Mouse (Mus musculus): ENCODE measurements around the gene Epha2.
A peak's percentile ranks its signal among the peaks of the same experiment; 100 is the strongest.

Gene Epha2

DNA sequence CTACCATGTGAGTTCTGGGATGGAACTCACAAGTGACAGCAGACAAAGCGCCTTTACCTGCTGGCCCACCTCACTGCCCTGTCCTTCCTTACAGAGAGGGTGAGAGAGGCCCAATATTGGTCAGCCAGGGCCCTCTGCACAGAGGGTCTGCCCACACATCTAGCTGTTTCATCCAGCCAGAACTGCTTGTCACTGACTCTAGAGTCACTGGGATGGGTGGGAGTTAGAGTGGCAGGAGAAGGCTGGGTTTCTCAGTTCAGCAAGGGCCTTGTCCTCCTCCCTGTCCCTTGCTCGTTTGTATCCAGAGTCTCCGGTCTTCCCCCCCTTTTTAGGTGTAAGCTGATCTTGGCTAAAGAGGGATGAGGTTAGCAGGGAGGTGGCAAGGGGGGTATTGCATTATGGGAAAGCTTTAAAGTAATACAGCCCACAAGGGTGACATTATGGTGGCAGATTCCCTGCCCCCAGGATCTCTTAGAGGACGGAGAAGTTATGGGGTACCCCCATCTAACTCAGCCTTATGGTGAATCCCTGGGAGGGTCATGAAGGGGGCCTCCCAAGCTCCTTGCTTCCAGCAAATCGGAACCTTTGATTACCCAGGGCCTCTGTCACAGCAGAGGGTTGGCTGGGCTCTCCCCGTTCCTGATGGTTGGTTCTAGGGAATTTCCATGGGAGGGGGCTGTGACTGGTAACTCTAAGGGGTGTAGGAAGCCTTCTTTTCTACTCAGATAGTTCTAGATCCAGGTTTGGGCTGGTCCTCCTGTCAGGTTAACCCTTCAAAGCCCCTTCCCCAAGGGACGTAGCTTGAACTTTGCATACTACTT, 2.6 kb downstream of the Epha2 start:
- no peak for DNase-seq (ENCODE audit: low read depth, low spot score)

DNA sequence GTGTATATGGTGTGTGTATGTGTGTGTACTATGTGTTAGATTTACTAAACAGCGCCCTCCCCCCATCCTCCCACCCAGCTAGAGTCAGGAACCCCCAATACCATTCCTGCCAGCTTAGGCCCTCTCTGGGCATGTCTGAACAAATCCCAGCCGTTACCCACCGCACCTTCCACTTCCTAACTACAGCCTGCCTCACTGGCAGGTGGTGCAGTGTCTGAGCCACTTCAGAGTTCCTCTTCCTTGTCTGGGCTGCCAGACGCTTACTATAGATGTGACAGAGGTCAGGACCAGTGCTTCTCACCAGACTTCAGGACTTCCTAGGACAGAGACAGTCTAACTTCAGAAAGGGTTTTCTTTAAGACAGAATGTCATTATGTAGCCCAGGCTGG, 3.2 kb downstream of the Epha2 start:
- no peak for DNase-seq (ENCODE audit: low read depth, low spot score)

DNA sequence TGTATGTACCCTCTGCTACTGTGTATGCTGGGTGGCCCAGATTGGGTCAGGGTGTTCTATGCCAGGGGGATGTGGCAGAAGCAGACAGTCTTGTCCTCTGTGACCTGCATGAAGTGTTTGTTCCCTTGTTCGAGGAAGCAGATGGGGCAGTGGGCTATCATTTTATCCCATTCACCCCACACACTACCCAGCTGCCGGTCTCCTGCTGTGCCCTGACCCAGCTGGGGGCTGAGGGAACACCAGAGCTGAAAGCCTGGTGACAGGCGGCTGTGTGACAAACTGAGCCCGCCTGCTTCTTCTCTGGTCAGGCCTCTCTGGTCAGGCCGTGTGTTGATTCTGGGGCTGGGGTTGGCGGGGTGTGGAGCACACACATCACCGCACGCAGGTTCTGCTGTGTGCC, 5.0 kb downstream of the Epha2 start:
- DNase-seq (ENCODE audit: low read depth, low spot score): no peak

DNA sequence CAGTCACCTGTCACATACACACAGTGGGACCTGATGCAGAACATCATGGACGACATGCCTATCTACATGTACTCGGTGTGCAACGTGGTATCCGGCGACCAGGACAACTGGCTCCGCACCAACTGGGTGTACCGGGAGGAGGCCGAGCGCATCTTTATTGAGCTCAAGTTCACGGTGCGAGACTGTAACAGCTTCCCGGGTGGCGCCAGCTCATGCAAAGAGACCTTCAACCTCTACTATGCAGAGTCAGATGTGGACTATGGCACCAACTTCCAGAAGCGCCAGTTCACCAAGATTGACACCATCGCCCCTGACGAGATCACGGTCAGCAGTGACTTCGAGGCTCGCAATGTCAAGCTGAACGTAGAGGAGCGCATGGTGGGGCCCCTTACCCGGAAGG, 7.3 kb downstream of the Epha2 start:
- DNase-seq (ENCODE audit: low read depth, low spot score): no peak

DNA sequence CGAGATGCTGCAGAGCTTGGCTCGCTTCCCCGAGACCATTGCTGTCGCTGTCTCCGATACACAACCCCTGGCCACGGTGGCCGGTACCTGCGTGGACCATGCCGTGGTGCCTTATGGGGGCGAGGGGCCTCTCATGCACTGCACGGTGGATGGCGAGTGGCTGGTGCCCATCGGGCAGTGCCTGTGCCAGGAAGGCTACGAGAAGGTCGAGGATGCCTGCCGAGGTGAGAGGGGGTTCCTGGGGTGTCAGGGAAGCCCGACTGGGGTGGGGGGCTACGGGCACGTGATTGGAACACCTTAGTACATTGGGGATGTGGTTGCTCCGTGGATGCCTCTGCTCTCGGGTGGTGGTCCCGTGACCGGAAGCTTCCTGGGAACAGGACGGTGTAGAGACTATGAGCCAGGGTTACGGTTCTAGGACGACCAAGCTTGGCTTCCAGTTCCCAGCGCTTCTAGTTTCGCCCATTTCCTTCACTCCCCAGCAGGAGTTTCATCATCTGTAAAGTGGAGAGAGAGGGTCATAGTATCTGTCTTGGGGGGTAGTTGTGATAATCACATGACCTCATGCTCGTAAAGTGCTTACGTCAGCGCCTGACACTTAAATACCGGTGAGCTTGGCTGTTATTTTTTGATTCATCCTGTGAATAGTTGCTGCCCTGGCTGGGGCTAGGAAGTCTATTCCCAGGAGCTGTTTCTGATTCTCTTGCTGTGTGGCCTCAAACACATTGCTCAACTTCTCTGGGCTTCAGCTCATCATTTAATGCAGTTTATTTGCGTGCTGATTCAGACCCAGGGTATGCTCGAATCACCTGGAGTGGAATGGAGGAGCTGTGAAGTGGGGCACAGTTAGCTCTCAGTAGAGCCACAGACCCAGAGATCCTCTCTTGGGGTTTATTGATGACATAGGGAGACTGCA, 8.1 kb downstream of the Epha2 start:
- no peak for DNase-seq (ENCODE audit: low read depth, low spot score)

DNA sequence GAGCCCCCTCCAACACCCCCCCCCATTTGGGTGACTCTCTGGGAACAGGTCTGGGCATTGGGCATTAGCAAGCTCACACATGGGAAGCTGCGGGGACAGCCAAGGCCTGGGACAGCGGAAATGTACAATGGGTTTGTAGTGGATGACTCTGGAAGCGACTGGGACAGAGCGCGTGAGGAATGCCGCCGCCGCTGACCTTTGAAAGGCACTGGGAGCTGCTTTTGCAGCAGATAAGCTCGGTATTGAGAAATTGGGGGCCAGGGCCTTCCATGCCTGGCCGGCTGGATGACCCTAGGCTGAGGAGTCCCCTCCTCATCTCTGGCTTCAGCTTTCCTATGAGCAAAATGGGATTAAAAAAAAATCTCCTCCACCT, 8.7 kb downstream of the Epha2 start:
- no peak for DNase-seq (ENCODE audit: low read depth, low spot score)

DNA sequence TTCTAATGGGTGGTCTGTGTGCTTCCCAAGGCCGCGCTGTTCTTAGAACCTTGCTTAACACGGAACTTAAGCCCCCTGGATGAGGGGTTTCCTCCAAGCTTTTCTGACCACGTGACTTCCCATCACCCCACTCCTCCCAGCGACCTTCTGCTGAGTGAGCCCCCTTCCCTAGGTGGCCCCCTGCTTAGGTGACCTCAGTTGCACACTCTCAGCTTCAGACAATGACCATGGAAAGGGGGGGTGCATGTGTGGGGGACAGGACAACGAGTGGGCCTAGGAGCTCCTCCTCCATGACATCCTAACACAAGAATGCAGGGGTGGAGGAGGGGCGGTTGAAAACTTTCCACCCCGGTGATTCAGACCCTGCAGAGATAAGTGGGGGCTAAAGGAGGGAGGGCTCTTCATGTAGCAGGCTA, 9.2 kb downstream of the Epha2 start:
- DNase-seq (ENCODE audit: low read depth, low spot score): peak; percentile 76

DNA sequence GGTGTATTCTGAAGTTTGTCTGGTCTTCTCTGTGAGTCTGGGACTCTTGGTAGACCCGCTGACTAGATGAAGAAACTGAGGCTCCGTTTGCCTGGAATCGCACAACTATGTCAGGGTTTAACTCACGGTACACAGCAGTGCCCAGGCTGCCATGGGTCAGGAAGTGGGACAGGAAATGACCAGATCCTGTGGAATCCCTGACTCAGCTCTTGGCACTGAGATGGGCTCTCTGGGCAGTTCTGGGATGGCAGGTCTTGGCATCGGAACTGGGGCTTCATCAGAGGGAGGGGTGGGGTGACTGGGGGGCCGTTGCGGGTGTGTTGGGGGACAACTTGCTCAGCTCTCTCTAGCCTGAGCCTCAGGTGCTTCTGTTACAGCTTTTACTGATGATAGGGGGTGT, 10.0 kb downstream of the Epha2 start:
- DNase-seq (ENCODE audit: low read depth, low spot score): no peak

DNA sequence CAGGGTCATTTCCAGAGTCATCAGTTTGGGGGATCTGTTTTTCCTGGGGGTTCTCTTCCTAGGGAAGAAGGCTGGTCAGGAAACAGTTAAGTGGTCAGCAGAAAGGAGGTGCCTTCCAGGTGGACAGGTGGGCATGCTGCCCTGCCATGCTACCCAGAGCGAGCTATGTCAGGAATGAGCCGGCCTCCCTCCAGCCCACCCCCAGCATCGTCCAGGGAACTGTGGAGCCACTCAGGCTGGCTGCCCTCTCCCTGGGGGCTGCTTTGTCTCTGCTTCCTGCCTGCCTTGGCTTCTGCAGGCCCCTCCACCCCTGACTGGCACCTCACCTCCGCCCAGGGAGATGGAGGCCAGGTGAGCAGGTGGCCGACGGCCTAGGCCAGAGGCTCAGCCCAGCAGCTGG, 10.5 kb downstream of the Epha2 start:
- DNase-seq (ENCODE audit: low read depth, low spot score): no peak

DNA sequence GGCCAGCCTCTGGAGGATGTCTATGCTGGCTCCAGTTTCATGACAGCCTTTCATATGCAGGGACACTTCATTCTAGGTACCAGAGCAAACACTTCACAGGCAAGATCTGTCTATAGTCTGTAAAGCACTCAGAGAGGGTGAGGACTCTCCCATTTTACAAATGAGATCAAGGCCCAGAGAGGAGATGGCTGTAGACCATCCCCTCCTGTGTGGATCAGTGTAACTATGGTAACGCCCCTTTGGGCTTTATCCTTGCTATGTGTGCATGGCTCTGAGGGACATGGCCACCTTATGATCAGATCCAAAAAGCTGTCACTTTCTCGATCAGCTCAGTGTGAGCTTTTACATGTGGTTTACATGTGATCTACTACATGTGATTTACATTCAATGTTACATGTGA, 10.9 kb downstream of the Epha2 start:
- DNase-seq (ENCODE audit: low read depth, low spot score): no peak

DNA sequence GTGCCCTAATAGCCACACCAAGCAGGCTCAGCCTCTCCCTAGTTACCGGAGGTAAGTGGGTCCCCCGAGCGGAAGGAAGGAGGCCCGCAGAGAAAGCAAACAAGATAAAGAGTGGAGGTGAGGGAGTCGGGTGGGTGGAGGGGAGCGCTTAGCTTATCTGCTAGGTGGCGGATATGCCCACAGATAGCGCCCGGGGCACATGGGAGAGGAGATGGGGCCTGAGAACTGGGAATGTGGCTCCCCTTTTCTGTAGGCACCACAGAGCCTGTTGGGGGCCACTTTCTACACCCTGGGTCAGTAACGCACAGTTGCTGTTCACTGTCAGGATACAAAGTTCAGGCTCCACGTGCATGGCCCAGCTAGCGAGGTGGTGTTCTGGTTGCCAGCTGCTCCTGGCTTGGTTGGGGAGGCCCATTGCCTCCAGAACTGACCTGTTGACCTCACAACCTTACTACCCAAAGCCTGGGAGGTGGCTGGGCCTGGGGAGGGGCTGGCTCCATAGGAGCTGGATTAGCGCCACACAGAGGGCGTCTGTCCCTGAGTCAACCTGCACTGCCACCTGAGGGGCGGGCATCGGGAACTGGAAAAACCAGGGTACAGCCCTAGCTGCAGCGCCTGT, 11.6 kb downstream of the Epha2 start:
- no peak for DNase-seq (ENCODE audit: low read depth, low spot score)

DNA sequence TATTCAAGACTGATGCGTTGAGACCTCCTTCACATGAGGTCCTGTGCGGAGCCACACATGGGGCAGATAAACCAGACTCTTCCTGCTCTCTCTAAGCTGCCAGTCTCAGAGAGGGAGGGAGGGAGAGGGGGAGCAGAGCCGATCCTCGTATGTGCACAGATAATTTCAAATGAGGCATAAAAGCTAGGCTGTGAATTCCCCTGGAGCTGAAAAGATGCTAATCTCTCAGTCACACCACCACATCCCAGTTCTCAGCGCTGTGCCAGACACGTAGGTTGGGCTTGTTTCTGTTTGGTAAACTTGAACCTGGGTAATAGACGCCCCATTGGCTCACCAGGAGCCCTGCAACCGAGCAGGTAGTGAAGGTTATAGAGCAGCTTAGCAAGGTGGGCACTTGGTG, 12.4 kb downstream of the Epha2 start:
- no peak for DNase-seq (ENCODE audit: low read depth, low spot score)

DNA sequence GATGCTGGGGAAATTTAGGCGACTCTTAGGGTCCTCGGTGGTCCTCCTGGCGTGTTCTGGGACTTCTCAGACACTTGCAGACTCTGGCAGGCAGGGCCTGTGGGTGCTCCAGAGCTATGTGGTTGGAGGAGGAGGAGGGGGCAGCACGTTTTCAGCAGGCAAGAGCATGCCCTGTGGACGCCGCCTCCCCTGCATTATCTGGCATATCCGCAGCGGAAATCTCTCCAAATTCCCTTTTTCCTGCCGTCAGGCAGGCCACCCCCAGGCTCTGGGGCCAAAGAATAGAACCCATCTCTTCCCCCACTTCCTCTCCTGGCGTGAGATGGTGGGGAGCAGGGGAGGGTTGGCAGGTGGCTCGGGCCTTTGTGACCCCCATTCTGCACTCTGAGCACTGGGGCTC, 12.9 kb downstream of the Epha2 start:
- no peak for DNase-seq (ENCODE audit: low read depth, low spot score)

DNA sequence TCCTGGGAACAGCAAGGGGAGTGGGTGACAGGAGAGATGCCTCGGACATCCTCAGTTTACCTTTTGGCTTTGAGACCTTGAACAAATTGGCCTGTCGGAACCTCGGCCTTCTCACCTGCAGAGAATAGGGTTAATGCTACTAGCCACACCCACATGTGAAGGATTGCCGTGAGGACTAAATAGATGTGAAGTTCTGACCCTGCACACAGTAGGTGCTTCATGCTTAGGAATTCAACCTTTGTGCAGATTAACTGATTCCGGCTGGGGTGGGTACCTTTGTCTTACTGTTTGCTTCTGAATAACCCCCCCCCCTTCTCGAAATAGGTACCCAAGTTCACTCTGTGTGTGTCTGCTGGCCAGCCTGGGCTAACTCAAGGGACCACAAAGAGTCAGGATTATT, 13.7 kb downstream of the Epha2 start:
- no peak for DNase-seq (ENCODE audit: low read depth, low spot score)

DNA sequence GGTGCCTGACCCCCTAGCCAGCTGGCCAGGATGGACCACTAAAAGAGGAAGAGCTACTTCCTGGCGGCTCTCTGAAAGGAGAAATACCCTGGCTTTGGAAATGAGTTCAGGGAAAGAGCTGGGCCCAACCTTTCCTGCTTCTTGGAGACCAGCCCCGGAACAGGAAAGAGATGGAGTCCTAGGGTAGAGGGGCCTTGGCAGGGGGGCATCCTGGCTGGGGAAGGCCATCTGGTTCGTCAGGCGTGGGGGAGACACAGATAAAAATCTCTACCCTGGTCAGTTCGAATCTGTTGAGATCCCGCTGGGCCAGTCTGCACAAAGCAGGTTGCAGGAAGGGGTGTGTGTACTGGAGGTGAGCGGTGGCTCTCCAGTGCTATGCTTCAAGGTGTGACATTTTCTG, 15.0 kb downstream of the Epha2 start:
- DNase-seq (ENCODE audit: low read depth, low spot score): no peak

DNA sequence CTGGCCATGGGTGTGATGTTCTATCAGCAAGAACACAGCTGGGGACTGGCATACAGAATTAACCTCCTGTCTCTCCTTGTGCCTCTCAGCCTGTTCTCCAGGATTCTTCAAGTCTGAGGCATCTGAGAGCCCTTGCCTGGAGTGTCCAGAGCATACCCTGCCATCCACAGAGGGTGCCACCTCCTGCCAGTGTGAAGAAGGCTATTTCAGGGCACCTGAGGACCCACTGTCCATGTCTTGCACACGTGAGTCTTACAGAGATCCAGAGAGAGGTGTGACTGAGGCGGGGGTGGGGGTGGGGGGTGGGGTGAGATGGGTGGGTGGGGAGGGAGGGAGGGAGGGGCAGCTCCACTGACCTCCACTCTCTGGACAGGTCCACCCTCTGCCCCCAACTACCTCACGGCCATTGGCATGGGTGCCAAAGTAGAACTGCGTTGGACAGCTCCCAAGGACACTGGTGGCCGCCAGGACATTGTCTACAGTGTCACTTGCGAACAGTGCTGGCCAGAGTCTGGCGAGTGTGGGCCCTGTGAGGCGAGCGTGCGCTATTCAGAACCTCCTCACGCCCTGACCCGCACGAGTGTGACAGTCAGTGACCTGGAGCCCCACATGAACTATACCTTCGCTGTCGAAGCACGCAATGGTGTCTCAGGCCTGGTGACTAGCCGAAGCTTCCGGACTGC, 15.6 kb downstream of the Epha2 start:
- no peak for DNase-seq (ENCODE audit: low read depth, low spot score)

DNA sequence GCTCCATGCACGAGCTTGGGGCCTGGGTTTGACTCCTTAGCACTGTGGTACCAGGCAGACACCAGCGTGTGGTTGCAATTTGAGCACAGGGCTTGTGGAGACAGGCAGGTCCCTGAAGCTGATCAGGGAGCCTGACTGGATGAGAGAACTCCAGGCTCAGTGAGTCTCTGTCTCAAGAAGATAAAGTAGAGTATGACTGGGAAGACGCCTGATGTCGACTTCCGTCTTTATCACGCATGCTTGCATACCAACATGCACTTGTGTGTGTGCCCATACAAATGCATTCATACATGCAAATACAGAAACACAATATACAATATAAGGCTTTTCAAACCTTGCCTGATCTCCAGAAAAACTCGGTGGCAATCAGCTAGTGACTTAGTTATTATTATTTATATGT, 16.9 kb downstream of the Epha2 start:
- no peak for DNase-seq (ENCODE audit: low read depth, low spot score)

DNA sequence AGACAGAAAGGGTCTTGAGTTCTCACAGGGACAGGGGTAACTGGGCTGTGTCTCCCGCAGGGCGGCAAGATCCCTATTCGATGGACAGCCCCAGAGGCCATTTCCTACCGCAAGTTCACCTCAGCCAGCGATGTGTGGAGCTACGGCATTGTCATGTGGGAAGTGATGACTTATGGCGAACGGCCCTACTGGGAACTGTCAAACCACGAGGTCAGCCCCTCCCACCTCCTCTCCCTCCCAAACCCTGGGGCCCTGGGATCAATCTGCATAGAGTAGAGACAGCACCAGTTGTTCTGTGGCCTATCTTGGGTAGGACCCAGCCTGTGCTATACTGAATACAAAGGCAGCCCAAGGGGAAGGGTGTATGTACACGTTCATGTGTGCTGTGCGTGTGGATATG, 21.5 kb downstream of the Epha2 start:
- DNase-seq (ENCODE audit: low read depth, low spot score): no peak

DNA sequence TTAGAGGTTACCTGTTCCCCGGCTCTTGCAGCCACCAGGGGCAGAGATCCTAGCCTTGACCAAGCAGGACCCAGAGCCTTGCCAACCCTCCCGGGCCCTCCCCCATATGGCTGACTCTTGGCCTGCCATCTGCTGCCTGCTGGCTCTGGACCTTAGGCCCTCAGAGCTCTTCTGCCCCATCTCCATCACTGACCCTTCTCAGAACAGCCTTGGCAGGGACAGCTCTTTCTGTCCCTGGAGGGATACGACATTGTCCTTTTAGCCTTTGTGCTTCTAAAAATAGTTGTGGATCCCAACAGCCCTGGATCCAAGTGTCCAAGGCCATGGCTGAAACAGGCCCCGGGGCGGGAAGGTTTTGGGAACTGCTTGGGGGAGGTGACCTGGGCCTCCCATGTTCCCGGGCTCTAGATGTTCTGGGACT, 23.7 kb downstream of the Epha2 start:
- DNase-seq (ENCODE audit: low read depth, low spot score): no peak

DNA sequence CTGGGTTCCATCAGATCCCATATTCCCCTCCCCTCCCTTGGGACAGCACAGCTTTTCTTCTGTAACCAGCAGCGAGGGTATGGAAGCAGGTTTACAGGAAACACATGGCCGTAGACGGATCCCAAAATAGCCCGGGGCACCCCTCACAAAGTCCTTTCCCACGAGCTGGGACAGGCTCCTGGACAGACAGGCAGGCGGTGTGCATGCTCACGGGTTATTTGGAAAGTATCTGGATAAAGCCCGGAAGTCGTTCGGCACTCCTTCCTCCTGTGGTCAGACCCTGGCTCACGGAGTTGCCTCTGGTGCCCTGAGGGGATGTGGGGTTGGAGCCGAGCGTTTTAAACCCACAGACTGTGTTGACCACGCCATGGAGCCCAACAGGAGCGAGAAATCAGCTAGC, 24.6 kb downstream of the Epha2 start:
- no peak for DNase-seq (ENCODE audit: low read depth, low spot score)

DNA sequence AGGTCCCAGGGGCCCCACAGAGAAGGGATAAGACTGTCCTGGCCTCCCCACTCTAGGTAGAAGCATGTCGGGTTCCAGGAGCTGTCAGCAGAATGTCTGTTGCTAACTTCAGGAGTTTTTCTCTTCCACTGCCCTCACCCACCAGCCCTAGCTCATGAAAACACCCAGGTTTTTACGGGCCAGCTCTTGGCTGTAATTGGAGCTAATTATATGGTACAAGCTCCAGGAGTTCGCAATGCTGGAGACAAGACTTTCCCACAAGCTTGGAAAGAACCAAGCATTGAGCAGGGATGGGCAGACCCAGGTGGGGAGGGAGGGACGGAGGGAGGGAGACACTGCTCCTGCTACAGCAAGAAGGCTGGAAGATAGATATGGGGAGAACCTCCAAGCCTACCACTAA, 26.0 kb downstream of the Epha2 start:
- no peak for DNase-seq (ENCODE audit: low read depth, low spot score)

DNA sequence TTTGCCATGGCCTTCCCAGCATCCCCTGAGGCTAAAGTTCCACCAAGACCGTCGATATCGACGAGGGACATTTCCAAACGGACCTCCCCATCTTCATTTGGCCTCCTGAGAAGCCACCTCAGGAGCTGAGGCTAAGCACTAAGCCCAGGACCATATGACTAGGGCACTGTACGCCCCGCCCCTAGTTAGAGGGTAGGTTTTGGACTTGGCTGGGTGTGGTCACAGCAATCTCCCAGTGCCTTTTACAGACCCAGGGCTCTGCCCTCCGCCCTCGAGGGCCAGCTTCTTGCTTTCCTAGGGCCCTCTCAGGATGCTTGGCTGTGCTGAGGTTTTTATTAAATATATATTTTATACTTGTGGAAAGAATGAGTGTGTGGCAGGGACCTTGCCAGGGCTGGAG, 27.7 kb downstream of the Epha2 start:
- DNase-seq (ENCODE audit: low read depth, low spot score): no peak

All from mesoderm, embryonic 11.5 days (tissue).